Mouse (Mus musculus): ENCODE results near the gene 4930402H24Rik.
A peak's percentile ranks its signal among the peaks of the same experiment; 100 is the strongest.
"Not testable (repeated sequence)": the region's sequence is repeated elsewhere in the genome, so short reads cannot be mapped to it uniquely, and the experiment has no call there.

4930402H24Rik gene

DNA sequence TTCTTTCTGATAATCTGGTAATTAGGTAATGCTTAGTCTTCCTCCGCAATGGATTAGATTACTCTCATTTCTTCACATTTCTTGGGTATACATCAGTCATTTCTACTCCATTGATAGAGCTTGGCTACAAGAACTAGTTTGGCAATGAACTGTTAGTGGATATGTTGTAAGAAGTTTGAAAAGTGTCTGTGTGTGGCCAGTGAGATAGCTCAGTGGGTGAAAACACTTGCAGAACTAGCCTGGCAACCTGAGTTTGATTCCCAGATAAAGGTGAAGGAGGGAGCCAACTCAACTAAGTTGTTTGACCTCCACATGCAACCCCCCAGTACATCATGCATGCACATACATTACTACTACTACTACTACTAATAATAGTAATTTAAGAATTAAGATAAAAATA is 53.2 kb downstream of the 4930402H24Rik start:
- DNase-seq (ENCODE audit: low spot score): no peak

DNA sequence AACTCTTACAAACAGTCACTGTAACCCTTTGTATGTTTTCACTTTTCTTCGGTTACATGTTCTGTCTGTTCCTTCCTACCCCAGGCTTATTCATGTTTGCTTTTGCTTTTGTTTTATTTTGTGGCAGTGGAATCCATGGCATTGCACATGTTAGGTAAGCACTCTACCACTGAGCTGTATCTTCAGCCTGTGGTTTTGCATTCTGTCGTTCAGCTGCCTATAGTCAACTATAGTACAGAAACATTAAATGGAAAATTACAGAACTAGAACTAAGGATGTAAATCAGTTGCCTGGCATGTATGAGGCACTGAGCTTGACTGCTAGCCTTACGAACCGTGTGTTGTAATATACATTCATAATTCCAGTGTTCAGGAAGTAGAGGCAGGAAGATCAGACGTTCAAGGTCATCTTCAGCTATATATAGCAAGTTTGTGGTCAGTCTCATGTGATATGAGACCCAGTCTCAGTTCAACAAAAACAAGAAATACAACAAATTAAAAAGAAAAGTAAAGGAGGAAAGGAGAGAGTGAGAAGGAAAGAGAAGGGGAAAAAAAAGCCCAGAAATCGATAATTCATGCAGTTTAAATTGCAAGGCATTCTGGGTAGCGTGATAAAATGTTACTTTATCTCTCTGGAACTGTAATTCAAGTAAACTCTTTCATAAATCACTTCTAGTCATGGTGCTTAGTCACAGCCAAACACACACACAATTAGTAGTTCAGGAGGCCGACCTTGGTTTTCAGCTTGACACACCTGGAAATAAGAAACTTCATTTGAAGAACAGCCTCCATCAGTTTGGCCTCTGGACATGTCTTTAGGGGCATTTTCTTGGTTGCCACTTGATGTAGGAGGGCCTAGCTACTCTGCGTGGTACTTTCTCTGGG is 54.6 kb downstream of the 4930402H24Rik start:
- no peak for DNase-seq (ENCODE audit: low spot score)

DNA sequence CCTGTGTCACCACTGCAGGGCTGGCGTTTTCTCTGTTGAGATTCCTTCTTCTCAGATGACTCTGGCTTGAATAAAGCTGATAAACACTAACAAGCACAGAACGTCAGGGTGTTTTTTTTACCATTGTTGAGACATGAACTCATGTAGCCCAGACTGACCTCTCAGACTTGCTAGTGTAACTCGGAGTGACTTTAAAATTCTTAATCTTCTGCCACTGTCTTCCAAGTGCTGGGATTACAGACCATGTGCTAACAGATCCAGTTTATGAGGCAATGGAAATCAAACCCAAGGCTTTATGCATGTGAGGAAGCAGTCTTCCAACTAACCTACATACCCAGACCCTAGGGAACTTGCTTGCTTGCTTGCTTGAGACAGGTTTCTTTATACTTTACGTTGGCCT is 56.5 kb downstream of the 4930402H24Rik start:
- DNase-seq (ENCODE audit: low spot score): no peak

DNA sequence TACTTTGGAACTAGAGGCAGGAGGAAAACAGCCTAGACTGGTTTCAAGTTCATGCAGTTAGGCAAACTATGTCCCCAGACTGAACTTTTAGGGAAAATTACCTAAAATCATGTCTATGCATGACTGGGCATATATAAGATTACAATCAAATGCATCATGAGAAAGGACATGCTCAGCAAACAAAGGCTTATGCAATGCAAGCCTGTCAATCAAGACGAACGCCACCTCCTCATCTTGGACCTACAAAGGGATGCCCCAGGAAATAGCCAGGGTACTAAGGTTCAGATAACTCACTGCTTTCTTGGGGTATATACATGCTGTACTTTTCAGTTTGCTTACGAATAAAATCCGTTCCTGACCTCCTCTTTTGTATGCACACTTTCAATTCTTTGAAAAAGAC is 57.9 kb downstream of the 4930402H24Rik start:
- no peak for DNase-seq (ENCODE audit: low spot score)

DNA sequence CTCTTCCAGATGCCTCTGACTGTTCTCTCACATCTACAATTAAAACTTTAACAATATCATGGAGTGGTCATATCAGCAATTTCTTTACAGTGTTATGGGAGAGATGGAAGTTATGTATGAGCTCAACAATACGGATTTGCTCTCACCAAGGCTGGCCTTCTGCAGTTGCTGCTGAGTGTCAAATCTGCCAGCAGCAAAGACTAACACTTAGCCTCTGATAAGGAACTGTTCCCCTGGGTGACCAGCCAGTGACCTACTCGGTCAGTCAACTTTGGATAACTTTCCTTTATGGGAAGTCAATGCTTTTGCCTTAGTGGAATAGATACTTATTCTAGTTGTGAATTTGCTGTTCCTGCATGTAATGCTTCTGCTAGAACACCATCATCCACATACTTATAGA is 62.6 kb downstream of the 4930402H24Rik start:
- DNase-seq (ENCODE audit: low spot score): no peak

DNA sequence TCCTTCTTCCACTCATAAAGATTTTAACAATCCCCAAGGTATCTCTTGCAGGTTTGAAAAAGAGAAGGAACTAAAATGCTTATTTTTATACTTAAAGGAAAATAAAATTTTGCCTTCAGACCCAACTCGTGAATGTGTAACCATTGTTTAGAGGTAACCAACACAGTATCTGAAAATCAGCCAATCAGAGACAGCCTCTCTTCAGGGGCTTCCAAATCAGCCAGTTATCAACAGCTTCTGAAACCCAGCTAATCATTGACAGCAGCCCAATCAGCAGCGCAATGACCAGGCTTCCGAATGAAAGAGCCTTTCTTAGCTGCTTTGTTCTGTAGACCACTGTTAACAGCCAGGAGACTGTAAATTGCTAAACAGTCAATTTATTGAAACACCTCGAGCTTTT is 65.4 kb downstream of the 4930402H24Rik start:
- peak; percentile 71 for DNase-seq (ENCODE audit: low spot score)

DNA sequence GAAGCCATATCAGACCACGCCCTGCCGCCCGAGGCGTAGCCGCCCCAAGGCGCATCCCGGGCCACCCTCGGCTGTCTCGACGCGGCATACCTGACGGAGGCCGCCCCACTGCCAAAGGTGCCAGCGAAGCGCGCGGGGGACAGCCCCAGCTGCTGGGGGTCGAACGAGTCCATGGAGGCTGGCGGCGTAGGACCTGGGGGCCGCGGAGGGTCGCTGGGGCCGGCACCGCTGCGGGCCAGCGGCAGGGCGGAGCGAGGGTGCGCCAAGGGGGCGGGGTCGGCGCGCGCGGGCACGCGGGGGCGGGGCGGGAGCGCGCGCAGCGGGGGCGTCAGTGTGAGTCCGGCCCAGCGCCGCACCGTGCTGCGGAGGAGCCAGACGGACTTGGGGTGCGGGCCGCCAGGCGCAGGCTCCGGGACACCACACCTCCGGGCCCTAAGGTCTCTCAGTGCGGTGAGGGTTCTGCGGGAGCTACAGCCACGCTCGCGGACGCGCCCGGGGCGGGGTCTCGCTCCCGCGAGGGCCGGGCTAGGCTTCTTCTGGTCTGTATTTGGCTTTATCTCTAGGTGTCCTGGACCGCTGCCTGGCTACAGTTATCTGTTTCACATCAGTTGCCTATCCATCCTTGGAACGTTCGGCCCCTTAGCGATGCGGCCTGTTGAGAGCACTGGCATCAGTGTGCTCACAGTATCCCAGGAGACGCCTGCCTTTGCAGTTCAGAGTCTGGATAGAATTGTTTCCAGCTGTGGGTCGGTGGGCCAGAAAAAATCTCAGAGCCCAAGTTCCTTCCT is 66.1 kb downstream of the 4930402H24Rik start:
- DNase-seq (ENCODE audit: low spot score): peak; percentile 82

DNA sequence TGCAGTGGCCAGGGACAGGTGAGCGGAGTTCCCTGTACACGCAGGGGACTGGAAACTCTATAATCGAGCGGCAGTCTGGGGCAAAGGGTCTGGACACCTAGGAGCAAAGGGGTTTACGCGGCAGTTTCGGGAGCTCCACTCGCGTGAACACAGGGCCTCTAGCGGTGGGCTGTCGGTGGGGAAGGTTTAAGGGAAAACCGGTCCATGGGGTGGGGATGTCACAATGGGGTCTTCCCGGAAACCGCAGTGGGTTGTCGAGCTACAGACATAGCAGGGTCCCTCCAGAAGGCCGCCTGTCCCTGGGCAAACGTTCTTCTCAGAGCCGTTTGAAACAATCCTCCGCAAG is 66.7 kb downstream of the 4930402H24Rik start:
- peak; percentile 58 for DNase-seq (ENCODE audit: low spot score)

DNA sequence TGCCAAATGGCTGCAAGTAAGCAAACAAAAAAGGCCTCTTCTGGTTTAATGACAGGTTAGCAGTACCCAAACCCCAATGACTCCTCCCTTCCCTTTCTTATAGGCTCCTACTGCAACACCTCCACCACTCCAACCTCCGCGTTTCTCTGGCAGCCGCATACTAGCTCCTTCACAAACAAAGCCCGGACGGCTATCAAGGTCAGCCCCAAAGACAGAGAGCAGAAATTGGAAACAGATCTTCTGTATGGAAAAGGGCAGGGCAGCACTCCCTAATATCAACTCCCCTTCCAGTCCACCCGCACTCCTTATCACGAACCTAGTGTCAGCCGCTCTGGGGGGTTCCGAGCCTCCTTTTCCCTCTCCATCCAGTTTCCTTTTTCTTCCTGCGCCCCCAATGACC is 67.1 kb downstream of the 4930402H24Rik start:
- DNase-seq (ENCODE audit: low spot score): peak; percentile 48

DNA sequence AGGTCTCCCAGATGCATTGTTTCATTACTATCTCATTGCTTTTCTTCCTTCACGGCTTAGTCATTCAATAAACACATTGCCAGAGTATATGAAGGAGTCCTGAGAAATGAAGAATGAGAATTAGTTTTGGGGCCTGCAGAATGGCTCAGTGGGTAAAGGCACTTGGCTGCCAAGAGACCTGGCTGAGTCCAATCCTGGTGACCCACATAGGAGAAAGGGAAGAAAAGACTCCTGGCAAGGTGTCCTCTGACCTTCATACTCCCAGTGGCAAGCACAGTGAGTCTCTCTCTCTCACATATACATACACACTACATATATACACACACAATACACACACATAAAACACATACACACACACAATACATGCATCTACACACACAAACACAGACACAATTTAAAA is 68.1 kb downstream of the 4930402H24Rik start:
- no peak for DNase-seq (ENCODE audit: low spot score)

DNA sequence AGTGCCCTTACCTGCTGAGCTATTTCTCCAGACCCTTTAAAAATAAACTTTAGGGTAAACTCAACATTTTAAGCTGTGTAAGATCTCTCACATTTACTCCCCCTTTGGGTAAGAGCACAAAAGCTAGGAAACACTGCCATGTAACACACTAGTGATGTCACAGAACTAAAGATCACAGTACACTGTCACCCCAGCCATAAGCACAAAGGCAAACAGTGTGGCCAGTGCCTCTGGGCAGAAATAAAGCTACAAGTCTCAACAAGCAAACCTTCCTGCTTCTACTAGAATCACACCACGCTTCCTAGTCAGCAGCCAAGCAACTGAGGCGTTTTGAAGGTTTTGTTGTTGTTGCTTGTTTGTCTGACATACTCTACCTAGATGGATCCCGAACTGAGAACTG is 72.5 kb downstream of the 4930402H24Rik start:
- DNase-seq (ENCODE audit: low spot score): no peak

DNA sequence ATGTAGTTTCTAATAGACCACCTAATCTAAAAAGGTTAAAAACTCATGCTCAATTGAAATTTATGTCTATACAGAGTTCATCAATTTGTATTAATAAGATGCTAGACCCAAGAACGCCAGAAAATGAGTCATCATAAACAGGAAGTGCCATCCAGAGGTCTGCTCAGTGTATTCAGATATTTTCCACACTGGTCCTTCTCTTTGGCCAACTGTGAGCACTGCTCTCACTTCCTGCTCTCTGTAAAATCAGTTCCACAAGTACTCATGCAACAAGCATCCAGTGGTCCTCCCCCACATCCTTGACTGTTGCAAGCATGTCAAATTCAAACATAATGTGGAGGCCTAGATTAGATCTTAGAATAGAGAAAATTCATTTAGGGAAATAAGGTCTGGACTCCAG is 73.6 kb downstream of the 4930402H24Rik start:
- peak; percentile 12 for DNase-seq (ENCODE audit: low spot score)

DNA sequence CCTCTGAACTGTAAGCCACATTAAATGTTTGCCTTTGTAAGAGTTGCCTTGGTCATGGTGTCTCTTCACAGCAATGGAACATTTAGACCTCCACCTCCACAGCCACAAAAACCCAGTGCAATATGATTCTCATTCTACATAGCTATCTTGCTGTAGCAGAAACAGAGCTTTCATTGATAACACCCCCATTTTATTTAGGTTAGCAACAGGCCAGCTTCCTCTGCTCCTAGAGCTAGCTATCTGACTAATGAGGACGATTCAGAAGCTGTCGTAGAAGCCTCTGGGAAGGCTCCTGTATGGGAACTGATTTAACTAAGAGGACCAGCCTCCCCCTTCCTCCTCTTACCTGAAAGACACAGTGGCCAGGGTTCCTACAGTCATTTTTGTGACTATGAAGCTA is 74.2 kb downstream of the 4930402H24Rik start:
- DNase-seq (ENCODE audit: low spot score): no peak

DNA sequence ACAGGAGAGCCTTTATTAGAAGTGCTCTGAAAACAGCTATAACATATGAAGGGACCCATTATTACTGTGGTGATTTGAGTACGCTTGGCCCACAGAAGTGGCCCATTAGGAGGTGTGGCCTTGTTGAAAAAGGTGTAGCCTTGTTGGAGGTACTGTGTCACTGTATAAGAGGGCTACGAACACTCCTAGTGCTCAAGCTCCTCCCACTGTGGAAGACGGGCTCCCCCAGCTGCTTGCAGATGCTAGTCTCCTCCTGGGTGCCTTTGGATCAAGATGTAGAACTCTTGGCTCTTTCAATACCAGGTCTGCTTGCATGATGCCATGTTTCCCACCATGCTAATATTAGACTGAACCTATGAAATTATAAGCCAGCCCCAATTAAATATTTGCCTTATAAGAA is 76.0 kb downstream of the 4930402H24Rik start:
- DNase-seq (ENCODE audit: low spot score): no peak

DNA sequence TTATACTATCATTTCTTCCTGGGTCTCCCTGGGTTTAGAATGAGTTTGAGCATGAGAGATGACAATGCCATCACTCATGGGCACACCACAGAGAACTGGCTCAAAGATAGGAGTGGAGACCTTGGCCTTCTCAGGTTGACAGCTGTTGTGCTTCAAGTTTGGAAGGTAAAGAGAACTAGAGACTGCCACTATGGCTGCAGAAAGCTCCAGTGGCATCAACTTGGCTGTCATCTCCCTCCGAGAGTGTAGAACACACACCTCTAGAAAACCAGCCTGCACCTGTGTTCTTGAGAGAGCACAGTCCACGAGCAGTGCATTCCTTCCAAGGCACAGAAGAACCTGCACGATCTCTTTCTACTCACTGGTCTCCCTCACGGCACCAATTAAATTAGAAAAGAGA is 76.7 kb downstream of the 4930402H24Rik start:
- DNase-seq (ENCODE audit: low spot score): no peak

DNA sequence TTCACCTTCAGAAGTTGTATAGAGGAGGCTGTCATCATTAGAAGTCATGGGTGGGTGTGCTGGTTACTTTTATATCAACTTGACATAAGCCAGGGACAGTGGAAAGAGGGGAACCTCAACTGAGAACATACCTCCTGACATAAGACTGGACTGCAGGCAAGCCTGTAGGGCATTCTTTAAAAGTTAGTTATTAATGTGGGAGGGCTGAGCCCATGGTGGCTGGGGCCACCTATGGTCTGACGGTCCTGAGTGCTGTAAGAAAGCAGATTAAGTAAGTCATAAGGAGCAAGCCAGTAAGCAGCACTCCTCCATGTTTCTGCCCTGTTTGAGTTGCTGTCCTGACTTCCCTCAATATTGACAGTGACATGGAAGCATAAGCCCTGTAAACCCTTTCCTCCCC is 77.5 kb downstream of the 4930402H24Rik start:
- DNase-seq (ENCODE audit: low spot score): no peak

DNA sequence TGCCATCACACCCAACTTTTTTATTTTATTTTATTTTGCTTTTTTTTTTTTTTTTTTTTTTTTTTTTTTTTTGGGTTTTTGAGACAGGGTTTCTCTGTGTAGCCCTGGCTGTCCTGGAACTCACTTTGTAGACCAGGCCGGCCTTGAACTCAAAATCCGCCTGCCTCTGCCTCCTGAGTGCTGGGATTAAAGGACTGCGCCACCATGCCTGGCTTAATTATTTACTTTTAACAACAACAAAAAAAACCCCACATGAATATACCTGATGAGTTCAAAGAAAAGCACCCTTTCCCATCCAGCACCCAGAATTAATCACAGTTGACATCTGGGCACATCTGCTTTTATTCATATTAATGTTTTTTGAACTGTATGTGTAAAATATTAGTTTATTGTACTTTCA is 78.1 kb downstream of the 4930402H24Rik start:
- not testable (repeated sequence) for DNase-seq (ENCODE audit: low spot score)

DNA sequence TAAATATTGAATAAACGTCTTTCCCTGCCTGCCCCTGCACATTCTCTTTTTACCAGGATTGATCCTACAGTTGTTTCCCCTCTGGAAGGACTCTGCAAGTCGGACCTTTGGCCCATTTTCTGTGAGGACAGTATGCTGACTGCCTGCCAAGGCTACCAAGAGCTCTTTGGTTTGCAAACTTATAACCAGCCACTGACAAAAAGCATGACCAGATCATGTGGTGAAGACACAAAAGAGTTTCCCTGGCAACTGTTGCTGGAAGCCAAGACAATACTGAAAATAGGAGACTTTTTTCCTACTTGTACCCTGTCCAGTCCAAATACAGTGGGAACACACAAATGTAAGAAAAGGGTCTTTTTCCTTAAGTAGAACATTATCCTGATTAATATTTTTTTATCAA is 78.8 kb downstream of the 4930402H24Rik start:
- DNase-seq (ENCODE audit: low spot score): no peak

DNA sequence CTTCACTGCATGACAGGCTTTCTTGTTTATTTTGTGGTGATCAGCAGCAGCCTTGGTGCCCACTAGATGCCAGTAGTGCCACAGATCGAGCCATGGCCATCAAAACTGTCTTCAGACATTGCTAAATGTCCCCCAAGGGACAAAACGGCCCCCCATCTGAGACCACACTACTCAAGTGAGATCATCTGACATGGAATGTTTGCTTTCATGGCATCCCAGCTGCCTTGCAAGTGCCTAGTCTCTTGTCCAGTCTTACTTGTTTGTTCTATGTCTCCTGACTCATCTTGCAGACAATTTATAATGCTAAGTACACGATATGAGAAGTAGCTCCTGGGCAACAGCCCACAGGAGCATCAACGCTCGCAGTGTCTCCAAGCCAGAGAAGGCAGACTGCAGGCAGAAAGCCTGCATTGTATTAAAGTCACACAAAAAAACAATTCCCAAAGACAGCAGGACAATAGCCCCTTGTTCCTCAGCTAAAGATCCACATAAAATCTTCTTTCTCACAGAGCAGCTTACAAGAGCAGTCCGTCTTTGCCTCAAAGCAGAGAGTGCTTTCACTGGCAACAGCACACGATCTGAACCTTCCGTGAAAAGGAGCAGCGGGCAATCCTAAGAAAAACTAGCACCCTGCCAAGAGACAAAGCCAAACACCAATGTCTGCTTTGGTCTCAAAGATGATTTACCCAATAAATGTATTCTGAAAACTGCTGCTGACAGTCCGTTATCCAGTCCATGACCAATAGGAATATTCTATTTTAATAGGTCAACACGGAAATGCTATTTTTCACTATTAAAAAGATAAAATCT is 87.2 kb downstream of the 4930402H24Rik start:
- DNase-seq (ENCODE audit: low spot score): peak; percentile 21

DNA sequence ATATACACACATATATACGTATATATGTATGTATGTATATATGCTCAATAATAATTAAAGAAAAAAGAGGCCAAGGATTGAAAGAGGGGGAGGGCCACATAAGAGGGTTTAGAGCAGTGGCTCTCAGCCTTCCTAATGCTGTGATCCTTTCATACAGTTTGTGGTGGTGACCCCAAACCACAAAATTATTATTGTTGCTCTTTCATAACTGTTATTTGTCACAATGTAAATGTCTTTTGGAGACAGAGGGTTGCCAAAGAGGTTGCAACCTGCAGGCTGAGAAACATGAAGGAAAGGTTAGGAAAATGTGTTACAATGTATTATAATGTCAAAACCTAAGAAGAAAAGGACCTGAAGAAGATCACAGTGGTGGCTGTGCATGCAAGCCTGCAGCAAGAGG is 88.3 kb downstream of the 4930402H24Rik start:
- no peak for DNase-seq (ENCODE audit: low spot score)

DNA sequence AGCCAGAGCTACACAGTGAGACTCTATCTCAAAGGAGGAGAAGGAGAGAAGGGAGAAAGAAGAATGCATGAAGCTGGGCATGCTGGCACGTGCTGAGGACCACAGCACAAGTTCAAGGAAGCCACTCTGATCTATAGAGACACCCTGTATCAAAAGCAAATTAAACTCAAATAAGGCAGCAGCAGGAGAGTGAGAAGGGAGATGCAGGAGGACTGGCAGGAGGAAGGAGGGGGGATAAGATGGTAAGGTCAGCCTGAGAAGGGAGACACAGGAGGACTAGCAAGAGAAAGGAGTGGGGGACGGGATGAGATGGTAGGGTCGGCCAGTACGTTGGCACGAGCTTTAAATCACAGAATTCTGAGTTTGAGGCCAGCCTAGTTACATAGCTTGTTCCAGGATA is 90.0 kb downstream of the 4930402H24Rik start:
- no peak for DNase-seq (ENCODE audit: low spot score)

DNA sequence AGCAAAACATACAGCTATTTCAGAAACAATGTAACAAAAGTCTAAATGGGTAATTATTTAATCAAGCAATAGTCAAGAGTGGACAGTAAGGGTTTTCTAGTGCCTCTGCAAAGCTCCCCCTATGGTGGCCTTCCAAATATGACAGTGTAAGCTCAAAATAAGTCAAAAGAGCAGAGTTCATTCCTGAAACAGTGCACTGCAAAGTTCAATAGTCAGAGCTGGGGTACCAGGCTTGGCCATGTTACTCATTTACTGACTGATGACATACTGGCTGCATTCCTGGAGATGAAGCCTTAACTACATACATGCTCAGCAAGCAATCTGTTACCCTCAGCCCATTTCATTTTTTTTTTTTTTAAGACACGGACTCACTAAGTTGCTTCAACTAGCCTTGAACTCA is 91.7 kb downstream of the 4930402H24Rik start:
- DNase-seq (ENCODE audit: low spot score): no peak

DNA sequence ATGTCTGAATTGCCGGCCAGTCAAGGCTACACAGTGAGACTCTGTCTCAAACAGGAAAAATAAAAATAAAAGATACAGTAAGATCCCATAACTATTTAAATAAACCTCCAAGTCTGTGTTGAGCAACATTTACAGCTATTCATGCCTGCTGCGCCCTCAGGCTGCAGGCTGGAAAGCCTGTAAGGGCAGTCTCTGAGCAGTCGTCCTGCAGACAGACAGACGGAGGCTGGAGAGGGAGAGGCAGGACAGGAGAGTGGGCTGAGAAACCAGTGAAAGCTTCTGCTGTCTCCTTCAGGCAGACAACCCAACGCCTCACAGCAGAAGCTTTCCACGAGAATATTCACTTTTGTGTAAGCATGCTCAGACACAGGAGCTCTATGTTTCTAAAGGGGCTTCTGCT is 92.5 kb downstream of the 4930402H24Rik start:
- DNase-seq (ENCODE audit: low spot score): no peak
